Mouse (Mus musculus) neural tube, embryonic 15.5 days (tissue): ENCODE measurements around the gene Ccdc167. TPM values are rescaled to one million over a fixed set of nuclear protein-coding genes. Genes with fewer than 3 reads are reported as not detected.

ENCODE experiments used
- ATAC-seq: fragments of 200-750 bp; cut with Nextera tagmentation; 2 replicates; pipeline ENCODE4 v1.8.0; 2017; ENCODE audit warnings: mild to moderate bottlenecking, moderate TSS enrichment, moderate library complexity; ENCODE audit not compliant: low FRiP score
- H3K27ac ChIP-seq: fragments of 300-500 bp; sonication (generic); replicated peaks from 2 replicates; pipeline ENCODE4 v1.5.1; 2015; ENCODE audit warnings: mild to moderate bottlenecking, inconsistent platforms
- H3K27me3 ChIP-seq: fragments of 300-500 bp; sonication (generic); replicated peaks from 2 replicates; pipeline ENCODE4 v1.6.1; 2015; ENCODE audit warnings: inconsistent platforms
- H3K36me3 ChIP-seq: fragments of 300-500 bp; sonication (generic); 2 replicates; pipeline ENCODE4 v1.6.1; 2015; ENCODE audit warnings: inconsistent platforms
- H3K4me1 ChIP-seq: fragments of 300-500 bp; sonication (generic); 2 replicates; pipeline ENCODE4 v1.6.1; 2015; ENCODE audit warnings: inconsistent platforms
- H3K4me2 ChIP-seq: fragments of 300-500 bp; sonication (generic); 2 replicates; pipeline ENCODE4 v1.6.1; 2015; ENCODE audit warnings: inconsistent platforms, mild to moderate bottlenecking, moderate library complexity
- H3K4me3 ChIP-seq: fragments of 300-500 bp; sonication (generic); replicated peaks from 2 replicates; pipeline ENCODE4 v1.5.1; 2015; ENCODE audit warnings: mild to moderate bottlenecking, inconsistent platforms
- H3K9ac ChIP-seq: fragments of 300-500 bp; sonication (generic); replicated peaks from 2 replicates; pipeline ENCODE4 v1.6.1; 2015; ENCODE audit warnings: mild to moderate bottlenecking, inconsistent platforms
- H3K9me3 ChIP-seq: fragments of 300-500 bp; sonication (generic); replicated peaks from 2 replicates; pipeline ENCODE4 v1.6.1; 2016; ENCODE audit warnings: inconsistent platforms
- WGBS: fragments of 180-500 bp; shearing (Covaris S2); methylation state at CpG from one replicate; pipeline ENCODE4 v1.1.7; 2015; ENCODE audit warnings: mixed read lengths; 5-methylcytosine and 5-hydroxymethylcytosine counted together
- polyA plus RNA-seq: library from polyadenylated mRNA; unstranded; fragments of >200 nt; fragmentation: Nextera tagmentation; extraction: Ambion mirVana; gene quantifications from 2 replicates; pipeline ENCODE4 v1.2.1, GENCODE M21; 2015

Ccdc167 gene
- polyA plus RNA-seq, 1 experiment from 2014 or later = 10.4 TPM

DNA sequence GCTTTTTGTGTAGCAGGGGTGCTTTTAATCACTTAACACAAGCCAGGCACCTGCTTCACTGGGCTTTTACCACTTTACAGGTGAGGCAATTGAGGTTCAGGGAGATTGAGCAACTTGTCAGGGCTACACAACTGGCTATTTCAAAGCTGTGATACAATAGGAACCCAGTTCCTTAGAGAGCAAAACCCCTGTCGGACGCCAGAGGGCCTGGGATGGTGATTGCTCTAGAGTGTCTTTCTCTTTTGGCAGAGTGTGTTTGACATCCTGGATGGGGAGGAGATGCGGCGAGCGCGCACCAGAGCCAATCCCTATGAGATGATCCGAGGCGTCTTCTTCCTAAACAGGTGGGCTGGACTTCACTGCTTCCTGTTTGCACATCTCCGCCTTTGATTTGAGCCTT is 35.2 kb downstream of the Ccdc167 start:
- no peak overlapping the region for H3K9ac ChIP-seq
- no peaks in the 10 kb centered on the region for H3K27me3 ChIP-seq
- no peaks in the 10 kb centered on the region for H3K9me3 ChIP-seq
- peaks cover 4% of the 10 kb centered on the region for H3K4me1 ChIP-seq
- no peak overlapping the region for H3K4me3 ChIP-seq
- peaks cover 94% of the 10 kb centered on the region for H3K36me3 ChIP-seq
- no peak overlapping the region for H3K4me2 ChIP-seq
- WGBS = 94% methylated on average over 9 of the region's 9 CpGs
- H3K27ac ChIP-seq = no peak overlapping the region
- no peak for ATAC-seq

GRCm38 (mm10) chr17:29680921-29681320 is 35.9 kb downstream of the Ccdc167 start:
- 88% methylated on average over 2 of the region's 2 CpGs for WGBS
- peaks cover 4% of the 10 kb centered on the region for H3K4me1 ChIP-seq
- H3K9me3 ChIP-seq = no peaks in the 10 kb centered on the region
- H3K36me3 ChIP-seq = peaks cover 94% of the 10 kb centered on the region
- H3K27ac ChIP-seq = no peak overlapping the region
- no peak for ATAC-seq
- H3K9ac ChIP-seq = no peak overlapping the region
- no peaks in the 10 kb centered on the region for H3K27me3 ChIP-seq
- H3K4me2 ChIP-seq = no peak overlapping the region
- H3K4me3 ChIP-seq = no peak overlapping the region

DNA sequence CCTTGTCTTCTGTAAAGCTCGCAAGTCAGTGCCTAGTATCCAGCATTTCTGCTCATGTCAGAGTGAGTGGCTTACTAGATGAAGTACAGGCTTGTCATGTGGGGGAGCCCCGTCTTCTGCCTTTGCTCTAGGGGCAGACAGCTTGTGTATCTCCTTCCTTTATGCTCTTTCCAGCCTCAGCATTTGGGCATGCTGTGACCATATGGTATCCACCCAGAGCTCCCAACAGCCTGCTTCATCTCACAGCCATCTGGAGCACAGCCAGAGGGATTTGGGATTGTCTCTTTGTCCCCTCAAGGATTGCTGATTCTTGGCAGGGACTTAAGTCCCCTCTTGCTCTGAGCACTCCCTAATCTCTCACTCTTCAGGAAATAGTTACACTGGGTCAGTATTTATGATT is 36.7 kb downstream of the Ccdc167 start:
- ATAC-seq = no peak
- no peak overlapping the region for H3K4me2 ChIP-seq
- H3K4me1 ChIP-seq = peaks cover 4% of the 10 kb centered on the region
- H3K36me3 ChIP-seq = peaks cover 96% of the 10 kb centered on the region
- H3K4me3 ChIP-seq = no peak overlapping the region
- H3K9ac ChIP-seq = no peak overlapping the region
- 0 out of 2 replicates have a peak overlapping the region, but pooled peaks have one; percentile 33 for H3K27ac ChIP-seq
- WGBS = 66% methylated on average over 2 of the region's 2 CpGs
- H3K27me3 ChIP-seq = no peaks in the 10 kb centered on the region
- no peaks in the 10 kb centered on the region for H3K9me3 ChIP-seq

DNA sequence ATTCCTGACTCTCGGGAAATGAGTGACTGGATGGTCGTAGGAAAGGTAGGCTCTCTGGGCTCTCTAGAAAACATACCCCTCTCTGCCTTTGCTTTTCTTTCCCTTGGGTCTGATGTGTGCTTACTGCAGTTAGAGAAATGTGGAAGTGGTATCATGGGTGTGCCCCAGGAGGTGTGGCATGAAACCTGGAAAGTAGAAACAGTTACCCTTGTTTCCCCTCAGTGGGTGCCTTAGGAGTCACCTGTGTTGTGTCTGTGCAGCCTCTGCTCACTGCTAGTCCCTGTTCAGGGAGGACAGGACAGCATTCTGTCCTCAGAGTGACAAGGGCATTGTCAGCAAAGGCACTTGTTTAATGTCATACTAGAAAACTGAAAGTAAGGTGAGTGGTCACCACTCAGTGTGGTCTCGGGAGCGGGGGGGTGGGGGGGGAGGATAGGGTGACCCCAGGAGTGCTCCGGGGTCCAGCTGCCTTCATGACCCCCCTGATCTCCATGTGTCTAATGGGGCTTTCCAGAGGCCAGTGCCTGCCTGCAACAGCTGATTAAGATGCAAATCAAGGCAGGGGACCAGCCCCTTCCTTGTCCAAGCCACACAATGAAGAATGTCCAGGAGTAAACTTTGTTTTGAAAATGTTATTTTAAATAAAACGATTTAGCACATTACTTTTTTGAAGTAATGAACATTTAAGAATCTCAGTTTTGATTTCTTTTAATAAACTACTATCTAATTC is 37.6 kb downstream of the Ccdc167 start:
- no peaks in the 10 kb centered on the region for H3K27me3 ChIP-seq
- peaks cover 4% of the 10 kb centered on the region for H3K4me1 ChIP-seq
- H3K4me2 ChIP-seq = no peak overlapping the region
- 86% methylated on average over 6 of the region's 6 CpGs for WGBS
- no peaks in the 10 kb centered on the region for H3K9me3 ChIP-seq
- H3K36me3 ChIP-seq = peaks cover 94% of the 10 kb centered on the region
- H3K27ac ChIP-seq = no peak overlapping the region
- no peak overlapping the region for H3K9ac ChIP-seq
- H3K4me3 ChIP-seq = no peak overlapping the region
- ATAC-seq = no peak

DNA sequence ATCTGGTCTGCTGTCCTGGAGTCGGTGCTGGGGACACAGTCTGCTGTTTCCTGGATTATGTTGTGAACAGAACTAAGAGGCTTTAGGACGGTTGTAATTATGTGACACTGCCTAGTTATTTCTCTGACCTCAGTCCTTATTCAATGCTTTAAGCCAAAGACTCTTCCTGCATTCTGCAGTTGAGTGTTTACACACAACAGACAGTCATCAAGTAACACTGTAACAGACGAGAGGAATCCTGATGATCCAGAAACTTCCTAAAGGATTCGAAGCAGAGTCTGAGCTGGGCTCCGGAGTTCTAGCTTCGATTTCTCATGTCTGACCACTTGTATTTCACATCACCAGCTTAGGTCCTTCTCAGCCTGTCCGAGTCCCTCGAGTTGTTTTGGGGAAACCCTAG is 38.3 kb downstream of the Ccdc167 start:
- Histone ChIP-seq H3K9ac (no peak overlapping the region), H3K4me1 (peaks cover 4% of the 10 kb centered on the region), H3K4me2 (no peak overlapping the region), H3K4me3 (no peak overlapping the region), H3K9me3 (no peaks in the 10 kb centered on the region), H3K27me3 (no peaks in the 10 kb centered on the region), H3K36me3 (peaks cover 94% of the 10 kb centered on the region), H3K27ac (no peak overlapping the region)
- WGBS = 93% methylated on average over 8 of the region's 8 CpGs
- no peak for ATAC-seq

- H3K4me3 ChIP-seq = no peak overlapping the region
- H3K9me3 ChIP-seq = no peaks in the 10 kb centered on the region
- WGBS = 92% methylated on average over 4 of the region's 4 CpGs
- H3K36me3 ChIP-seq = peaks cover 55% of the 10 kb centered on the region
- H3K9ac ChIP-seq = no peak overlapping the region
- H3K4me2 ChIP-seq = no peak overlapping the region
- no peak overlapping the region for H3K27ac ChIP-seq
- no peaks in the 10 kb centered on the region for H3K27me3 ChIP-seq
- ATAC-seq = no peak
- peaks cover 9% of the 10 kb centered on the region for H3K4me1 ChIP-seq
Observed at GRCm38 (mm10) chr17:29673325-29673724, 43.5 kb downstream of the Ccdc167 start.

DNA sequence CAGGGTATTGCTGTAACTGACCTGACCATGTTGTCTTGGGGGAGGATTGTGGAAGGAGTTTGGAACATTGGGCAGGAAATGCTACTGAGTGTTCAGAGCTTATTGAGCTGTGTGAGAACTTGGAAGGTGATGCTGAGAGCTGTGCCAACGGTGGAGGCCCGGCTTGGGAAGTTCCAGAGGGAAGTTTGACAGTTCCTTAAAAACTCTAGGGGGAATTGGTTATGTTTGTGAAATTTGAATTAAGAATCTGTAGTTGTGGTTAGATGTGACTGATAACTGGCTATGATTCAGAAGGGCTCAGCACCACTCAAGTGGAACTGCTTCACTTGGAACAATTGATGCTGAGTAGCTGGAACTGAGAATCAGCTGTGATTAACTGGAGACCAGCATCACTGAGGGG is 45.8 kb downstream of the Ccdc167 start:
- Histone ChIP-seq H3K27me3 (no peaks in the 10 kb centered on the region), H3K9ac (no peak overlapping the region), H3K4me3 (no peak overlapping the region), H3K4me2 (no peak overlapping the region), H3K4me1 (peaks cover 16% of the 10 kb centered on the region), H3K27ac (no peak overlapping the region), H3K36me3 (peaks cover 33% of the 10 kb centered on the region), H3K9me3 (no peaks in the 10 kb centered on the region)
- no peak for ATAC-seq
- WGBS = 88% methylated on average over 2 of the region's 2 CpGs

DNA sequence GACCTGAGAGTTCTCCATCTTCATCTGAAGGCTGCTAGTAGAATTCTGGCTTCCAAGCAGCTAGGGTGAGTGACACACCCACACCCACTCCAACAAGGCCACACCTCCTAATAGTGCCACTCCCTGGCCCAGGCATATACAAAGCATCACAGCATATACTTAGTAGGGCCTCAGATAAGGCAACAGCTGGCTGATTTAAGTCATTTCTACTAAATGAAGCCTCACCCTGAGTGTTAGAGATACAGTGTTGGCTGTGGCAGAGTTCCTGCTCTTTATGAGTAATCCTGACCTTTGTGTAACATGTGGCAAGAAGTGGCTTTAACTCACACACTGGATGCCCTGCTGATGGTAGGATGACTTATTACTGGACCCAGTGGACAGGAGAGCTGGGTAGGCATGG is 46.9 kb downstream of the Ccdc167 start:
- Histone ChIP-seq H3K36me3 (peaks cover 25% of the 10 kb centered on the region), H3K4me3 (no peak overlapping the region), H3K9me3 (no peaks in the 10 kb centered on the region), H3K9ac (no peak overlapping the region), H3K27me3 (no peaks in the 10 kb centered on the region), H3K27ac (no peak overlapping the region), H3K4me2 (no peak overlapping the region), H3K4me1 (peaks cover 16% of the 10 kb centered on the region)
- no peak for ATAC-seq

- H3K27ac ChIP-seq = no peak overlapping the region
- H3K9me3 ChIP-seq = no peaks in the 10 kb centered on the region
- H3K36me3 ChIP-seq = peaks cover 22% of the 10 kb centered on the region
- no peaks in the 10 kb centered on the region for H3K27me3 ChIP-seq
- no peak overlapping the region for H3K4me3 ChIP-seq
- H3K4me2 ChIP-seq = no peak overlapping the region
- WGBS = 78% methylated on average over 4 of the region's 4 CpGs
- peaks cover 16% of the 10 kb centered on the region for H3K4me1 ChIP-seq
- ATAC-seq = no peak
- no peak overlapping the region for H3K9ac ChIP-seq
Observed at GRCm38 (mm10) chr17:29669030-29669429, 47.8 kb downstream of the Ccdc167 start.

DNA sequence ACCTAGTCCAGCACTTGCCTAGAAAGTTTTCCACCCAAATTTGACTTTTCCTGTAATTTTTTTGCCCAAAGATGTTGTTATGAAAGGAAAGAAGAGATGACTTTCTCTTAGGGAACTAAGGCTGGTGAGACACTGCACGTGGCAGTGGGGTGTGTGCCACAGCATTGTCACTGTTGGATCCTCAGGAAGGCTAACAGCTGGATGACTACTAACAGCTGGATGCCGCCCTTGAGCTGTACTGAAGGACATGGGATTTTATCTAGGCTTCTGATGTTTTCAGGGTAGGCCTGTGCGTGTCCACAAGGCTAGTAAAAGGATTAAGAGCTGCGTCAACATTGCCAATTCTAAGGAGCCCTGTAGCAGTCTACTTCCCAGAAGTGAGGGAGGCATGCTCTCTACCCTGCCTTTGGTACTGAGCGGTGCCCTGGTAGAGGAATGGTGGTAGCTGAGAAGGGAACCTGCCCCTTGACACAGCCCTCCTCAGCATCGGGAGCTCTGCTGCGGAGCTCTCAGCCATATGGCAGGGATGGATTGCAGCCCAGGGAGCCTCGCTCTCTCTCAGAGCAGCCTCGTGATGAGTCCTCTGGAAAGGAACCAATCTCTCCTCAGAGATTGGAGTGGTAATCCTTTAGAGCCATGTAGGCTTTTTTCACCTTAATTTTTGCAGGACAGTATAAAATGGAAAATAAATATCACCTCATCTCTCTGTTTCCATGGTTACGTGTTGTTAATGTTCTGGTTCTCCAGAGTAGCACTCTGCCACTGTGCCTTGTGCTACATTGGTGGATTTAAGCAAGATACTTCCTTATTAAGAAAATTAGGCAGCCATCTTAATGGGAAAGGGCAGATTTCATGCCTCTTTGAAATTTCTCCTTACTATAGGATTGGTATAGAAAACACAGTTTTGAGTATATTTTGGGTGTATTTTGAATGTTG is 48.5 kb downstream of the Ccdc167 start:
- Histone ChIP-seq H3K4me3 (no peak overlapping the region), H3K4me1 (peaks cover 16% of the 10 kb centered on the region), H3K27me3 (no peaks in the 10 kb centered on the region), H3K9ac (no peak overlapping the region), H3K36me3 (peaks cover 15% of the 10 kb centered on the region), H3K9me3 (no peaks in the 10 kb centered on the region), H3K4me2 (no peak overlapping the region), H3K27ac (peak overlapping the region; percentile 79)
- WGBS = 57% methylated on average over 10 of the region's 10 CpGs
- peak; percentile 66 for ATAC-seq

- Histone ChIP-seq H3K4me3 (no peak overlapping the region), H3K36me3 (peaks cover 12% of the 10 kb centered on the region), H3K4me1 (peaks cover 14% of the 10 kb centered on the region), H3K27me3 (no peaks in the 10 kb centered on the region), H3K27ac (no peak overlapping the region), H3K9me3 (no peaks in the 10 kb centered on the region), H3K9ac (no peak overlapping the region), H3K4me2 (no peak overlapping the region)
- WGBS = 93% methylated on average over 6 of the region's 6 CpGs
- no peak for ATAC-seq
Observed at GRCm38 (mm10) chr17:29662145-29662544, 54.7 kb downstream of the Ccdc167 start.
